Mouse (Mus musculus) megakaryocyte, embryonic 14.5 days (primary cell): ENCODE measurements around the gene Ccdc66.

Source experiments
- FLI1 ChIP-seq: IDR thresholded peaks from 2 replicates; pipeline ENCODE4 v1.6.1; 2012; ENCODE audit warnings: low read length, inconsistent platforms, mixed read lengths
- GATA1 ChIP-seq: IDR thresholded peaks from 3 replicates; pipeline ENCODE4 v1.6.1; 2012; ENCODE audit warnings: mixed read lengths, low read length, inconsistent platforms, borderline replicate concordance

- TF ChIP-seq GATA1, result no peak
- TF ChIP-seq FLI1, result no peak
These were observed 16.9 kb downstream of the Ccdc66 start for GRCm38 (mm10) chr14:27491399-27491798.
